Comparison of ENCODE assay signal across 8 mouse cellular contexts in genomic region chr13:31518411-31518886, GRCm38 (mm10). TPM values are rescaled to one million over a fixed set of nuclear protein-coding genes. Genes with fewer than 3 reads are reported as not detected.
DNase-seq lines count a peak whose midpoint lies in the region; ATAC-seq lines count a peak whose summit lies in the region.

No protein-coding gene starts in this region.

- DNase-seq in kidney, adult 18-20 months, result peak; percentile 59
- DNase-seq in adrenal gland, adult 2 months, result peak; percentile 81
- DNase-seq in gastrocnemius, postnatal 14 days, result peak; percentile 27
- DNase-seq in urinary bladder, adult 2 months (ENCODE audit: low spot score), result peak; percentile 54
- no peak for DNase-seq in MN1 (ENCODE audit: low spot score)

- no peaks in the 10 kb centered on the region for H3K4me1 ChIP-seq in kidney, embryonic 14.5 days (ENCODE audit: control insufficient read depth, insufficient read depth, low read length)
- no peaks in the 10 kb centered on the region; the same call in 1 of the 2 replicates for H3K4me1 ChIP-seq in liver, embryonic 16.5 days (ENCODE audit: control insufficient read depth, low read depth, low read length)

- H3K27ac ChIP-seq in kidney, embryonic 14.5 days (ENCODE audit: low read depth, low read length), result no peak overlapping the region
- peak overlapping the region; percentile 50 for H3K27ac ChIP-seq in liver, embryonic 16.5 days (ENCODE audit: low read length)

- H3K4me2 ChIP-seq in kidney, embryonic 14.5 days (replicated peaks; ENCODE audit: low read depth, low read length), result no peak overlapping the region
- H3K4me2 ChIP-seq in liver, embryonic 16.5 days (ENCODE audit: low read depth, low read length), result no peak overlapping the region

- H3K9ac ChIP-seq in kidney, embryonic 14.5 days (ENCODE audit: low read depth, low read length), result no peak overlapping the region
- no peak overlapping the region for H3K9ac ChIP-seq in liver, embryonic 16.5 days (ENCODE audit: low read depth, low read length)

- no peak overlapping the region for H3K4me3 ChIP-seq in kidney, embryonic 14.5 days (ENCODE audit: low read length)
- no peak overlapping the region for H3K4me3 ChIP-seq in liver, embryonic 16.5 days (ENCODE audit: low read depth, low read length)

- H3K9me3 ChIP-seq in kidney, embryonic 14.5 days (ENCODE audit: control insufficient read depth, low read length), result no peaks in the 10 kb centered on the region
- no peaks in the 10 kb centered on the region for H3K9me3 ChIP-seq in liver, embryonic 16.5 days (replicated peaks; ENCODE audit: control insufficient read depth, low read length)

- H3K36me3 ChIP-seq in kidney, embryonic 14.5 days (ENCODE audit: control insufficient read depth, insufficient read depth, low read length), result no peaks in the 10 kb centered on the region
- H3K36me3 ChIP-seq in liver, embryonic 16.5 days (ENCODE audit: control insufficient read depth, insufficient read depth), result no peaks in the 10 kb centered on the region

- WGBS in kidney, embryonic 14.5 days, result 70% methylated on average over 10 of the region's 10 CpGs
- 52% methylated on average over 10 of the region's 10 CpGs for WGBS in liver, embryonic 16.5 days (ENCODE audit: insufficient replicate concordance)

- no peak for ATAC-seq in kidney, embryonic 14.5 days (ENCODE audit: low FRiP score, low TSS enrichment)
- ATAC-seq in liver, embryonic 16.5 days (ENCODE audit: low read depth), result 0 out of 2 replicates have a peak, but pooled peaks have one; percentile 19
- ATAC-seq in granulocyte monocyte progenitor cell, adult 5-6 weeks (replicated peaks; ENCODE audit: poor library complexity, severe bottlenecking), result no peak

- no peaks in the 10 kb centered on the region for H3K27me3 ChIP-seq in kidney, embryonic 14.5 days (ENCODE audit: control insufficient read depth, insufficient read depth, low read length)
- H3K27me3 ChIP-seq in liver, embryonic 16.5 days (ENCODE audit: control insufficient read depth, insufficient read depth, low read depth, low read length), result no peaks in the 10 kb centered on the region

- intact Hi-C loops in gastrocnemius, postnatal 14 days (cut with DNase I; ENCODE audit: low total_unique reads), result no loop called here

RNA-seq across cellular contexts. Expression of gene Foxq1, which starts 37.5 kb away (rescaled TPM):
- polyA plus RNA-seq in kidney, embryonic 14.5 days (2014; fragmentation: Nextera tagmentation; extraction: Ambion mirVana), result 4.8 and 5.8 TPM in 2 replicates
- under 1 TPM in 1 of 2 experiments, not detected in 1; 0.14 TPM for total RNA-seq in adrenal gland, adult 2 months (2021)
- polyA plus RNA-seq in adrenal gland, adult 2 months (2012; rRNA removed), result 0.33 and 0.53 TPM in 2 replicates
- total RNA-seq in gastrocnemius, postnatal 14 days (2021), result not detected
- polyA plus RNA-seq in liver, embryonic 16.5 days (2015; fragmentation: Nextera tagmentation; extraction: Ambion mirVana), result 0.68 and 0.98 TPM in 2 replicates
- polyA plus RNA-seq in urinary bladder, adult 2 months (2012; rRNA removed), result 118 and 159 TPM in 2 replicates
- total RNA-seq in granulocyte monocyte progenitor cell, adult 5-6 weeks (2014; fragmentation: Nextera tagmentation), result not detected in 2 replicates
- not detected in 2 replicates for total RNA-seq in granulocyte monocyte progenitor cell, adult 5-6 weeks (2017)

RNA-seq across cellular contexts. Expression of gene A530084C06Rik, which starts 40.7 kb away (rescaled TPM):
- not detected in 2 replicates for polyA plus RNA-seq in kidney, embryonic 14.5 days (2014; fragmentation: Nextera tagmentation; extraction: Ambion mirVana)
- not detected for total RNA-seq in adrenal gland, adult 2 months (2021)
- polyA plus RNA-seq in adrenal gland, adult 2 months (2012; rRNA removed), result 0.04 and 0.09 TPM in 2 replicates
- not detected for total RNA-seq in gastrocnemius, postnatal 14 days (2021)
- polyA plus RNA-seq in liver, embryonic 16.5 days (2015; fragmentation: Nextera tagmentation; extraction: Ambion mirVana), result not detected in 2 replicates
- polyA plus RNA-seq in urinary bladder, adult 2 months (2012; rRNA removed), result 0.96 and 1.1 TPM in 2 replicates
- not detected in 2 replicates for total RNA-seq in granulocyte monocyte progenitor cell, adult 5-6 weeks (2014; fragmentation: Nextera tagmentation)
- 0.39 TPM in 1 of 2 replicates, not detected in the other for total RNA-seq in granulocyte monocyte progenitor cell, adult 5-6 weeks (2017)

Comparison
In these comparisons a context has a peak if more than half of its experiments do, and no peak if none do; other contexts are left out.
1. RNA of gene Foxq1, which starts 37.5 kb away (polyA plus RNA-seq): 118 to 159 TPM in urinary bladder, adult 2 months; 4.8 to 5.8 TPM in kidney, embryonic 14.5 days, 0.68 to 0.98 TPM in liver, embryonic 16.5 days and 0.33 to 0.53 TPM in adrenal gland, adult 2 months; every median in the first group is over 10 times any median in the second.